Mouse (Mus musculus): ENCODE measurements around the gene Cfap157. TPM values are rescaled to one million over a fixed set of nuclear protein-coding genes. Genes with fewer than 3 reads are reported as not detected.

Gene Cfap157
- polyA plus RNA-seq, 1 experiment: not detected

DNA sequence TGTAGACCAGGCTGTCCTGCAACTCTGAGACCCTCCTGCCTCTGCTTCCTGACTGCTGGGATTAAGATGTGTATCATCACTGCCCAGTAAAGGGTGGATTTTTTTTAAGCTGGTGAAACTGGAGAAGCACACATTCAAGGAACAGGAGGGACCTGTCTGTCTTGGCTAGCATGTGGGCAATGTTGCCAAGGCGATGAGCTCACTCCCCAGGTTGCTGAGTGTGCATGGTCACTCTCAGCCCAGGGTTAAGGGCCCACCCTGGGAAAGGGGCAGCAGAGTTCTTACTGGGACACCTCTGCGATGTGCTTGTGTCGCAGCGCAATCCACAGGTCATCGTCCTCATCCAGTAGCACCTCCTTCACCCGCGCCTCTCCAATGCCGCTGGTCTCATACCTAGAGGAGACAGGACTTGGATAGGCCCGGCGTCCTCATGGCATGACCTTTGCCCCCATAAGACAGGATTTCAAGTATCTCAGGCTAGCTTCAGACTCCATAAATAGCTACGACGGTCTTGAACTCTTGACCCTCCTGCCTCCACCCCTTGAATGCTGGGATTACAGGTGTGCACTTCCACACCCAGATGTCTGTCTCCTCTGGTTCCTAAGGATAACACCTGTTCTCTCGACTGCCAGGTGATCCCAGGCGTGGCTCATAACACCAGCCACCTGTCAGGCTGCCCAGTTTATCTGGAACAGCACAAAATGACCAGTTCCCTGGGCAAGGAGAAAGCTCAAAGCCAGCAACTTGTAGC is 24.8 kb upstream of the Cfap157 start:
- no peak for DNase-seq
- no peaks in the 10 kb centered on the region for H3K36me3 ChIP-seq (ENCODE audit: control insufficient read depth, insufficient read depth, low read length)
- TF ChIP-seq CTCF (conservative IDR thresholded peaks at IDR 0.05; ENCODE audit: insufficient read depth, insufficient read length, low read depth, low read length) (no peak), POLR2A (IDR thresholded peaks at IDR 0.05; ENCODE audit: low read depth, low read length) (no peak)
- no peak overlapping the region for H3K27ac ChIP-seq (ENCODE audit: insufficient read depth, low read depth, low read length)
- no peaks in the 10 kb centered on the region for H3K4me1 ChIP-seq (ENCODE audit: control insufficient read depth, insufficient read depth, low read length)
- no peaks in the 10 kb centered on the region for H3K27me3 ChIP-seq (replicated peaks; ENCODE audit: control insufficient read depth, insufficient read depth, low read length)
- no peak overlapping the region for H3K4me3 ChIP-seq (ENCODE audit: insufficient read depth, low read depth, low read length)
- WGBS: 89% methylated on average over 14 of the region's 14 CpGs

GRCm38 (mm10) chr2:32798251-32798962 is 14.2 kb upstream of the Cfap157 start:
- DNase-seq: no peak
- H3K27me3 ChIP-seq (replicated peaks; ENCODE audit: control insufficient read depth, insufficient read depth, low read length): no peaks in the 10 kb centered on the region
- H3K4me3 ChIP-seq (ENCODE audit: insufficient read depth, low read depth, low read length): no peak overlapping the region
- H3K4me1 ChIP-seq (ENCODE audit: control insufficient read depth, insufficient read depth, low read length): no peaks in the 10 kb centered on the region
- WGBS: 65% methylated on average over 10 of the region's 10 CpGs
- H3K36me3 ChIP-seq (ENCODE audit: control insufficient read depth, insufficient read depth, low read length): no peaks in the 10 kb centered on the region
- no peak overlapping the region for H3K27ac ChIP-seq (ENCODE audit: insufficient read depth, low read depth, low read length)
- TF ChIP-seq POLR2A (IDR thresholded peaks at IDR 0.05; ENCODE audit: low read depth, low read length): no peak
- no peak for TF ChIP-seq CTCF (conservative IDR thresholded peaks at IDR 0.05; ENCODE audit: insufficient read depth, insufficient read length, low read depth, low read length)

DNA sequence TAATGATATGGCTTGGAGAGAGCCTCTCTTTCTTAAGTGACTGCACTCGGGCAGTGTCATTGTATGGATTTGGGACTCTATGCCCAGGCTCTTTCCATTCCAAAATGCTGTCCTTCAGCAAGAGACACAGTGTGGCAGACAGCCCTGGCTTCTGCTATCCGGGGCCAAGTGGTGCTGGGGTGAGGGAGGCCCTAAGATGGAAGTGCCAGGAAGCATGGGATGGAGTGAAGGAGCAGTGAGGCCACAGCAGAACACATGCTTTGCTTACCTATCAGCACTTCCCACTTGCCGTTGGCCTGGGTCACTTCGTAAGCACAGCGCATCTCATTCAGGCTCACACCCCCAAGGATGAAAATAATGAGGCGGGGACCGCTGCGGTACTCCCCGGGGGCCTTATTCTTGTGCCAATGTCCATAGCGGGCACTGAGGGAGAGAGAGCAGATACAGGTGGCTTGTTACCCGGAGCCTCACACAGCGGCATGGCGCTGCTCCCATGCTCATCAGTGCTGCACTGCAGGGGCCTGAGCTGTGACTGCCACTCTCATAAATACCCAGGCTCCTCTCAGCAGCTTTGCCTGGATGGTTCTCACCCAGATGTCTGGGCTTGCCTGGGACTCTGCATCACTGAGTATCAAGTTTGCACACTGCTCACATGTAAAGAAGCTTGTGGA is 11.7 kb upstream of the Cfap157 start:
- no peaks in the 10 kb centered on the region for H3K36me3 ChIP-seq (ENCODE audit: control insufficient read depth, insufficient read depth, low read length)

DNA sequence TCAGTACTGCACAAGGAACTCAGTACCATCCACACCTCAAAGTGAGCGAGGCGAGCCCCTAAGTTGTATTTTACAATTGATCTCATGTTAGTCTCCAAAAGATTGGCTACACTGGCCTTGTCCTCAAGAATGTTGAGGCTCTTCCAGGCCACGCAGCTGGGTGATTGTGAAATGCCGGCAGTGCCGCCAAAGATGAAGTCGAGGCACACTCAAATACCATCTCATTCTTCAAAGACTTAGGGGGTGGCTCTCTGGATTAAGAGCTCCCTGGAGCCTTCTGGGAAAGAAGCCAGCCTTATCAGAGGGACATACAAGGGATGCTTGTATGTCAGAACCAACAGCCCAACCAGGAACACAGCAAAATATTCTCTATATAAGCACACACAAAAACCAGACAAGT is 7.1 kb upstream of the Cfap157 start:
- TF ChIP-seq CTCF (conservative IDR thresholded peaks at IDR 0.05; ENCODE audit: insufficient read depth, insufficient read length, low read depth, low read length): no peak
- no peak for TF ChIP-seq POLR2A (IDR thresholded peaks at IDR 0.05; ENCODE audit: low read depth, low read length)
- WGBS: 78% methylated on average over 6 of the region's 6 CpGs
- no peak overlapping the region for H3K4me3 ChIP-seq (ENCODE audit: insufficient read depth, low read depth, low read length)
- peak; percentile 12 for DNase-seq
- H3K27me3 ChIP-seq (replicated peaks; ENCODE audit: control insufficient read depth, insufficient read depth, low read length): no peaks in the 10 kb centered on the region
- H3K4me1 ChIP-seq (ENCODE audit: control insufficient read depth, insufficient read depth, low read length): no peaks in the 10 kb centered on the region
- no peaks in the 10 kb centered on the region for H3K36me3 ChIP-seq (ENCODE audit: control insufficient read depth, insufficient read depth, low read length)
- H3K27ac ChIP-seq (ENCODE audit: insufficient read depth, low read depth, low read length): no peak overlapping the region

More for the DNA sequence above, 11.7 kb upstream of the Cfap157 start:
- 89% methylated on average over 13 of the region's 13 CpGs for WGBS
- H3K27ac ChIP-seq (ENCODE audit: insufficient read depth, low read depth, low read length): no peak overlapping the region
- no peaks in the 10 kb centered on the region for H3K4me1 ChIP-seq (ENCODE audit: control insufficient read depth, insufficient read depth, low read length)
- TF ChIP-seq POLR2A (IDR thresholded peaks at IDR 0.05; ENCODE audit: low read depth, low read length) (no peak), CTCF (conservative IDR thresholded peaks at IDR 0.05; ENCODE audit: insufficient read depth, insufficient read length, low read depth, low read length) (no peak)
- H3K27me3 ChIP-seq (replicated peaks; ENCODE audit: control insufficient read depth, insufficient read depth, low read length): no peaks in the 10 kb centered on the region
- H3K4me3 ChIP-seq (ENCODE audit: insufficient read depth, low read depth, low read length): no peak overlapping the region
- no peak for DNase-seq

- TF ChIP-seq POLR2A (IDR thresholded peaks at IDR 0.05; ENCODE audit: low read depth, low read length) (no peak), CTCF (conservative IDR thresholded peaks at IDR 0.05; ENCODE audit: insufficient read depth, insufficient read length, low read depth, low read length) (no peak)
- Histone ChIP-seq H3K4me1 (ENCODE audit: control insufficient read depth, insufficient read depth, low read length) (no peaks in the 10 kb centered on the region), H3K27ac (ENCODE audit: insufficient read depth, low read depth, low read length) (no peak overlapping the region), H3K27me3 (replicated peaks; ENCODE audit: control insufficient read depth, insufficient read depth, low read length) (no peaks in the 10 kb centered on the region), H3K4me3 (ENCODE audit: insufficient read depth, low read depth, low read length) (no peak overlapping the region), H3K36me3 (ENCODE audit: control insufficient read depth, insufficient read depth, low read length) (no peaks in the 10 kb centered on the region)
- 66% methylated on average over 2 of the region's 2 CpGs for WGBS
- no peak for DNase-seq
Observed at GRCm38 (mm10) chr2:32788581-32788980, 4.4 kb upstream of the Cfap157 start.

DNA sequence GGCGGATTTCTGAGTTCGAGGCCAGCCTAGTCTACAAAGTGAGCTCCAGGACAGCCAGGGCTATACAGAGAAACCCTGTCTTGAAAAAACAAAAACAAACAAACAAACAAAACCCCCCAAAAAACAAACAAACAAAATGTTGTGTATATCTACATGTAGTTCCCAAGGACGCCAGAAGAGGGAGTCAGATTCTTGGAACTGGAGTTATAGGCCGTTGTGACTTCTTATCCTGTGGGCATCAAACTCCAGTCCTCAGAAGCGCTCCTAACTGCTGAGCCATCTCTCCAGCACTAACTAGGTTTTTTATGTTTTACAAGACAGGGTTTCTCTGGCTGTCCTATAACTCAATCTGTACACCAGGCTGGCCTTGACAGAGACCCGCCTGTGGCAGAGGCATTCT is 2.9 kb upstream of the Cfap157 start:
- Histone ChIP-seq H3K4me3 (ENCODE audit: insufficient read depth, low read depth, low read length) (no peak overlapping the region), H3K4me1 (ENCODE audit: control insufficient read depth, insufficient read depth, low read length) (no peaks in the 10 kb centered on the region), H3K36me3 (ENCODE audit: control insufficient read depth, insufficient read depth, low read length) (no peaks in the 10 kb centered on the region), H3K27me3 (replicated peaks; ENCODE audit: control insufficient read depth, insufficient read depth, low read length) (no peaks in the 10 kb centered on the region), H3K27ac (ENCODE audit: insufficient read depth, low read depth, low read length) (no peak overlapping the region)
- peak; percentile 30 for DNase-seq
- WGBS: 54% methylated on average over 6 of the region's 6 CpGs
- no peak for TF ChIP-seq POLR2A (IDR thresholded peaks at IDR 0.05; ENCODE audit: low read depth, low read length)
- TF ChIP-seq CTCF (conservative IDR thresholded peaks at IDR 0.05; ENCODE audit: insufficient read depth, insufficient read length, low read depth, low read length): 0 out of 2 replicates have a peak, but pooled peaks have one; percentile 30

GRCm38 (mm10) chr2:32781710-32782109 is 2.5 kb downstream of the Cfap157 start:
- WGBS: 80% methylated on average over 6 of the region's 6 CpGs
- Histone ChIP-seq H3K4me1 (ENCODE audit: control insufficient read depth, insufficient read depth, low read length) (no peaks in the 10 kb centered on the region), H3K4me3 (ENCODE audit: insufficient read depth, low read depth, low read length) (no peak overlapping the region), H3K36me3 (ENCODE audit: control insufficient read depth, insufficient read depth, low read length) (no peaks in the 10 kb centered on the region), H3K27me3 (replicated peaks; ENCODE audit: control insufficient read depth, insufficient read depth, low read length) (no peaks in the 10 kb centered on the region), H3K27ac (ENCODE audit: insufficient read depth, low read depth, low read length) (no peak overlapping the region)
- no peak for DNase-seq
- no peak for TF ChIP-seq CTCF (conservative IDR thresholded peaks at IDR 0.05; ENCODE audit: insufficient read depth, insufficient read length, low read depth, low read length)
- TF ChIP-seq POLR2A (IDR thresholded peaks at IDR 0.05; ENCODE audit: low read depth, low read length): no peak
